Mouse (Mus musculus) CH12.LX (cell line): ENCODE results near the gene Casz1. TPM values are rescaled to one million over a fixed set of nuclear protein-coding genes. Genes with fewer than 3 reads are reported as not detected.

Experiments used
- DNase-seq: peaks from one replicate; pipeline ENCODE4 v3.0.0-alpha.2; 2013; ENCODE audit errors: extremely low read depth
- H3K27ac ChIP-seq: 2 replicates; pipeline ENCODE4 v1.5.1; 2012; ENCODE audit warnings: low read depth, mild to moderate bottlenecking, control low read depth, moderate library complexity; ENCODE audit not compliant: insufficient read depth
- H3K27me3 ChIP-seq: replicated peaks from 2 replicates; pipeline ENCODE3; 2012; ENCODE audit warnings: inconsistent platforms
- H3K36me3 ChIP-seq, 2 experiments: replicated peaks in 1 of 2; 2 replicates each; pipeline versions ENCODE3 to v1.6.1; 2012; ENCODE audit warnings: inconsistent platforms in 1 of 2, low read length in 1 of 2, mild to moderate bottlenecking in 1 of 2, mixed read lengths in 1 of 2, moderate library complexity in 1 of 2; ENCODE audit not compliant: control insufficient read depth in 1 of 2, insufficient read depth in 1 of 2
- H3K4me1 ChIP-seq, 2 experiments: 2 replicates each; pipeline ENCODE4 v1.6.1; 2012; ENCODE audit warnings: inconsistent platforms in 1 of 2, moderate library complexity in 1 of 2; ENCODE audit not compliant: insufficient read depth in 2 of 2, control insufficient read depth in 1 of 2
- H3K4me2 ChIP-seq: 2 replicates; pipeline ENCODE4 v1.6.1; 2012; ENCODE audit warnings: low read depth, mild to moderate bottlenecking, control low read depth; ENCODE audit not compliant: poor library complexity, insufficient read depth, severe bottlenecking
- H3K4me3 ChIP-seq, 3 experiments: fragments of 150-350 bp in 1 of 3; sonication (generic) in 1 of 3; replicated peaks in 1 of 3; 2 replicates each; pipeline versions ENCODE3 to v1.5.1; 2011 to 2012; ENCODE audit warnings: low read depth in 2 of 3, low read length in 2 of 3, mild to moderate bottlenecking in 2 of 3, moderate library complexity in 2 of 3, control low read depth in 1 of 3, improper control_type of control experiment in 1 of 3, inconsistent platforms in 1 of 3, mixed read lengths in 1 of 3; ENCODE audit not compliant: poor library complexity in 1 of 3
- H3K79me2 ChIP-seq: replicated peaks from 2 replicates; pipeline ENCODE4 v1.6.1; 2012; ENCODE audit warnings: mild to moderate bottlenecking, moderate library complexity; ENCODE audit not compliant: control insufficient read depth, poor library complexity, insufficient read depth, severe bottlenecking; ENCODE audit errors: extremely low read depth
- H3K9ac ChIP-seq: 2 replicates; pipeline ENCODE4 v1.6.1; 2012; ENCODE audit warnings: low read depth, mild to moderate bottlenecking, control low read depth, moderate library complexity; ENCODE audit not compliant: insufficient read depth
- H3K9me3 ChIP-seq: replicated peaks from 2 replicates; pipeline ENCODE3; 2012; ENCODE audit warnings: low read length, inconsistent platforms, mixed read lengths
- CTCF ChIP-seq, 2 experiments: IDR thresholded peaks in 1 of 2; conservative IDR thresholded peaks in 1 of 2; 2 replicates each; pipeline ENCODE4 v1.5.1; 2011 to 2012; ENCODE audit warnings: low read depth in 2 of 2, low read length in 2 of 2, improper control_type of control experiment in 1 of 2, inconsistent platforms in 1 of 2, mild to moderate bottlenecking in 1 of 2, moderate library complexity in 1 of 2
- E2F4 ChIP-seq: IDR thresholded peaks from 2 replicates; pipeline ENCODE4 v1.6.1; 2011; ENCODE audit warnings: low read depth, low read length, improper control_type of control experiment; ENCODE audit not compliant: insufficient replicate concordance
- ELF1 ChIP-seq: IDR thresholded peaks from 2 replicates; pipeline ENCODE4 v1.6.1; 2014; ENCODE audit warnings: low read depth, mild to moderate bottlenecking, inconsistent platforms, low read length, improper control_type of control experiment
- ETS1 ChIP-seq: conservative IDR thresholded peaks from 2 replicates; pipeline ENCODE4 v1.6.1; 2012; ENCODE audit warnings: low read depth, mild to moderate bottlenecking, inconsistent platforms, low read length, improper control_type of control experiment, moderate library complexity
- GABPA ChIP-seq: IDR thresholded peaks from 2 replicates; pipeline ENCODE4 v1.6.1; 2012; ENCODE audit warnings: low read depth, low read length, improper control_type of control experiment, inconsistent platforms; ENCODE audit not compliant: insufficient replicate concordance
- HCFC1 ChIP-seq: IDR thresholded peaks from 2 replicates; pipeline ENCODE4 v1.6.1; 2012; ENCODE audit warnings: low read depth, mild to moderate bottlenecking, inconsistent platforms, low read length, improper control_type of control experiment
- IRF4 ChIP-seq: IDR thresholded peaks from 2 replicates; pipeline ENCODE4 v1.6.1; 2014; ENCODE audit warnings: low read depth, mild to moderate bottlenecking, inconsistent platforms, low read length, improper control_type of control experiment
- JUND ChIP-seq: conservative IDR thresholded peaks from 2 replicates; pipeline ENCODE4 v1.6.1; 2011; ENCODE audit warnings: low read depth, low read length, improper control_type of control experiment
- MAZ ChIP-seq: IDR thresholded peaks from 2 replicates; pipeline ENCODE4 v1.6.1; 2012; ENCODE audit warnings: low read depth, mild to moderate bottlenecking, inconsistent platforms, low read length, improper control_type of control experiment, moderate library complexity
- NELFE ChIP-seq: IDR thresholded peaks from 2 replicates; pipeline ENCODE4 v1.6.1; 2011; ENCODE audit warnings: low read depth, low read length, improper control_type of control experiment
- POLR2A ChIP-seq: IDR thresholded peaks from 2 replicates; pipeline ENCODE4 v1.6.1; 2011; ENCODE audit warnings: low read depth, mild to moderate bottlenecking, improper control_type of control experiment, low read length
- POLR2AphosphoS2 ChIP-seq: IDR thresholded peaks from 2 replicates; pipeline ENCODE4 v1.6.1; 2011; ENCODE audit warnings: low read depth, low read length, improper control_type of control experiment
- USF1 ChIP-seq: IDR thresholded peaks from 2 replicates; pipeline ENCODE4 v1.6.1; 2014; ENCODE audit warnings: low read depth, mild to moderate bottlenecking, inconsistent platforms, low read length, improper control_type of control experiment
- ZMIZ1 ChIP-seq: IDR thresholded peaks from 2 replicates; pipeline ENCODE4 v1.6.1; 2012; ENCODE audit warnings: low read depth, mild to moderate bottlenecking, inconsistent platforms, low read length, improper control_type of control experiment
- ZNF384 ChIP-seq: IDR thresholded peaks from 2 replicates; pipeline ENCODE4 v1.6.1; 2012; ENCODE audit warnings: low read depth, low read length, improper control_type of control experiment, inconsistent platforms
- dilution Hi-C: fragments of 300-500 bp; cut with MboI; formaldehyde crosslinking; loops from 2 replicates; pipeline ENCODE4 v1.14.3; 2020; ENCODE audit warnings: low sequenced_read_pairs; ENCODE audit not compliant: extremely low pct_unique_long_range_greater_than_20kb, extremely low pct_ligation_motif_present
- in situ Hi-C: fragments of 300-500 bp; cut with MboI; formaldehyde crosslinking; loops from 3 replicates; pipeline ENCODE4 v1.14.3; 2019; ENCODE audit warnings: low sequenced_read_pairs, low pct_ligation_motif_present, low pct_unique_long_range_greater_than_20kb, mixed read lengths
- polyA plus RNA-seq: library from polyadenylated mRNA; unstranded; fragments of >175 nt; gene quantifications from 2 replicates; pipeline ENCODE4 v1.2.1, GENCODE M21; 2012; ENCODE audit warnings: low read depth; ENCODE audit not compliant: insufficient read length
- total RNA-seq, 2 experiments: library from RNA; depleted of rRNA; stranded (reverse); fragments of 300-350 nt in 1 of 2; fragments of >200 nt in 1 of 2; gene quantifications; 2 replicates each; pipeline ENCODE4 v1.2.3; 2012 to 2014

Gene Casz1
- total and polyA plus RNA-seq, 3 experiments = 0.12 to 0.36 (median 0.17) TPM

- Histone ChIP-seq H3K27ac (no peak overlapping the region), H3K9me3 (no peaks in the 10 kb centered on the region), H3K4me3 (no peak overlapping the region), H3K4me1 (no peaks in the 10 kb centered on the region), H3K4me2 (no peak overlapping the region), H3K9ac (no peak overlapping the region), H3K27me3 (peaks cover 53% of the 10 kb centered on the region), H3K79me2 (no peaks in the 10 kb centered on the region), H3K36me3 (no peaks in the 10 kb centered on the region)
- no peak for DNase-seq
- dilution Hi-C loops = no loop called here
- in situ Hi-C loops = no loop called here
- TF ChIP-seq IRF4 (no peak), ZMIZ1 (no peak)
These were observed 118.0 kb downstream of the Casz1 start for GRCm38 (mm10) chr4:148922221-148922700.

GRCm38 (mm10) chr4:148923414-148923813, 119.2 kb downstream of the Casz1 start:
- in situ Hi-C loops = no loop called here
- peaks cover 3 to 4% of the 10 kb centered on the region in 2 experiments; a peak in 2 of 4 replicates for H3K4me1 ChIP-seq
- no peak overlapping the region for H3K27ac ChIP-seq
- H3K9ac ChIP-seq = no peak overlapping the region
- no peaks in the 10 kb centered on the region for H3K9me3 ChIP-seq
- H3K36me3 ChIP-seq = no peaks in the 10 kb centered on the region
- TF ChIP-seq USF1 = no peak
- TF ChIP-seq GABPA = no peak
- TF ChIP-seq POLR2AphosphoS2 = no peak
- H3K27me3 ChIP-seq = peaks cover 47% of the 10 kb centered on the region
- DNase-seq = no peak
- dilution Hi-C loops = no loop called here
- H3K4me3 ChIP-seq = no peak overlapping the region
- H3K79me2 ChIP-seq = no peaks in the 10 kb centered on the region
- no peak overlapping the region for H3K4me2 ChIP-seq

- in situ Hi-C loops = no loop called here
- no peaks in the 10 kb centered on the region for H3K36me3 ChIP-seq
- DNase-seq = no peak
- H3K4me2 ChIP-seq = no peak overlapping the region
- H3K79me2 ChIP-seq = no peaks in the 10 kb centered on the region
- H3K4me3 ChIP-seq = no peak overlapping the region
- H3K9me3 ChIP-seq = no peaks in the 10 kb centered on the region
- dilution Hi-C loops = no loop called here
- H3K27me3 ChIP-seq = peaks cover 48% of the 10 kb centered on the region
- TF ChIP-seq ELF1 (no peak), E2F4 (no peak), CTCF (conservative IDR thresholded peaks at IDR 0.05 in 1 of 2, IDR thresholded peaks at IDR 0.05 in 1 of 2; ENCODE audit: low read depth in 2 of 2, low read length in 2 of 2) (no peak), POLR2A (no peak), HCFC1 (no peak), ZNF384 (no peak), MAZ (no peak), NELFE (no peak), JUND (no peak), ETS1 (no peak), GABPA (no peak)
- no peak overlapping the region for H3K9ac ChIP-seq
- no peak overlapping the region for H3K27ac ChIP-seq
- H3K4me1 ChIP-seq = peaks cover 3 to 6% of the 10 kb centered on the region in 2 experiments; a peak in 2 of 4 replicates
These were observed 119.7 kb downstream of the Casz1 start for GRCm38 (mm10) chr4:148923976-148924375.
